Mouse (Mus musculus) large intestine, adult 2 months (tissue): ENCODE results near the gene P3h1. TPM values are rescaled to one million over a fixed set of nuclear protein-coding genes. Genes with fewer than 3 reads are reported as not detected.
A peak's percentile ranks its signal among the peaks of the same experiment; 100 is the strongest.
"Not testable (repeated sequence)": the region's sequence is repeated elsewhere in the genome, so short reads cannot be mapped to it uniquely, and the experiment has no call there.

Experiments used
- DNase-seq: peaks from one replicate; pipeline ENCODE4 v3.0.0-alpha.2; 2012; ENCODE audit warnings: low read depth, low spot score
- WGBS: fragments of 180-500 bp; shearing (Covaris S2); methylation state at CpG from one replicate; pipeline ENCODE4 v1.1.7; 2018; 5-methylcytosine and 5-hydroxymethylcytosine counted together
- polyA plus RNA-seq: library from polyadenylated mRNA; depleted of rRNA; stranded (reverse); fragments of >200 nt; gene quantifications from 2 replicates; pipeline ENCODE4 v1.2.3, GENCODE M21; 2012

P3h1 gene
- polyA plus RNA-seq, 1 experiment: 5.6 TPM

- no peak for DNase-seq
- WGBS: 61% methylated on average over 7 of the region's 7 CpGs
Observed at GRCm38 (mm10) chr4:119261087-119261713, 28.5 kb downstream of the P3h1 start.

GRCm38 (mm10) chr4:119262483-119262882 lies 29.8 kb downstream of the P3h1 start:
- WGBS: 91% methylated on average over 5 of the region's 5 CpGs
- DNase-seq: no peak

GRCm38 (mm10) chr4:119263459-119263858 lies 30.7 kb downstream of the P3h1 start:
- WGBS: 69% methylated on average over 3 of the region's 3 CpGs
- no peak for DNase-seq

GRCm38 (mm10) chr4:119266606-119267005 lies 33.9 kb downstream of the P3h1 start:
- WGBS: 63% methylated on average over 13 of the region's 13 CpGs
- DNase-seq: no peak

GRCm38 (mm10) chr4:119274627-119275026 lies 41.9 kb downstream of the P3h1 start:
- DNase-seq: no peak
- 14% methylated on average over 1 of the region's 1 CpGs for WGBS

- DNase-seq: no peak
- WGBS: 30% methylated on average over 2 of the region's 2 CpGs
Observed at GRCm38 (mm10) chr4:119275226-119275625, 42.5 kb downstream of the P3h1 start.

- no peak for DNase-seq
- 79% methylated on average over 2 of the region's 2 CpGs for WGBS
Observed at GRCm38 (mm10) chr4:119275726-119276125, 43.0 kb downstream of the P3h1 start.

GRCm38 (mm10) chr4:119278784-119279183 lies 46.1 kb downstream of the P3h1 start:
- 60% methylated on average over 15 of the region's 15 CpGs for WGBS
- not testable (repeated sequence) for DNase-seq

GRCm38 (mm10) chr4:119284861-119285260 lies 52.1 kb downstream of the P3h1 start:
- 39% methylated on average over 1 of the region's 1 CpGs for WGBS
- no peak for DNase-seq

- 26% methylated on average over 2 of the region's 2 CpGs for WGBS
- no peak for DNase-seq
Observed at GRCm38 (mm10) chr4:119285336-119285735, 52.6 kb downstream of the P3h1 start.

GRCm38 (mm10) chr4:119291921-119292320 lies 59.2 kb downstream of the P3h1 start:
- no peak for DNase-seq
- WGBS: 44% methylated on average over 1 of the region's 1 CpGs

- WGBS: under 1% methylated on average over 24 of the region's 24 CpGs
Observed at GRCm38 (mm10) chr4:119292771-119293573, 60.3 kb downstream of the P3h1 start.

GRCm38 (mm10) chr4:119293574-119294258 lies 61.0 kb downstream of the P3h1 start:
- WGBS: under 1% methylated on average over 64 of the region's 80 CpGs
- DNase-seq: no peak

More at GRCm38 (mm10) chr4:119292771-119293573, 60.3 kb downstream of the P3h1 start:
- DNase-seq: no peak

GRCm38 (mm10) chr4:119294415-119295133 lies 61.9 kb downstream of the P3h1 start, which contains the start of gene Ybx1:
Gene Ybx1 (minus strand): TSS chr4:119294604.
- WGBS: under 1% methylated on average over 61 of the region's 61 CpGs
- peak; percentile 94 for DNase-seq

GRCm38 (mm10) chr4:119295134-119295453 lies 62.4 kb downstream of the P3h1 start:
- 4% methylated on average over 6 of the region's 6 CpGs for WGBS
- no peak for DNase-seq

GRCm38 (mm10) chr4:119297361-119297760 lies 64.6 kb downstream of the P3h1 start:
- no peak for DNase-seq
- 78% methylated on average over 2 of the region's 2 CpGs for WGBS
